Mouse (Mus musculus) hindbrain, embryonic 12.5 days (tissue): ENCODE measurements around the gene Ccnb1ip1. TPM values are rescaled to one million over a fixed set of nuclear protein-coding genes. Genes with fewer than 3 reads are reported as not detected.
"Not testable (repeated sequence)": the region's sequence is repeated elsewhere in the genome, so short reads cannot be mapped to it uniquely, and the experiment has no call there.

ENCODE experiments used
- ATAC-seq: fragments of 200-750 bp; cut with Nextera tagmentation; 2 replicates; pipeline ENCODE4 v1.8.0; 2017; ENCODE audit warnings: moderate TSS enrichment; ENCODE audit not compliant: low FRiP score
- H3K27ac ChIP-seq: fragments of 300-500 bp; sonication (generic); 2 replicates; pipeline ENCODE4 v1.5.1; 2016; ENCODE audit warnings: mild to moderate bottlenecking
- H3K27me3 ChIP-seq: fragments of 300-500 bp; sonication (generic); 2 replicates; pipeline ENCODE4 v1.6.1; 2016; ENCODE audit warnings: mild to moderate bottlenecking
- H3K36me3 ChIP-seq: fragments of 300-500 bp; sonication (generic); 2 replicates; pipeline ENCODE4 v1.6.1; 2016; ENCODE audit warnings: mild to moderate bottlenecking
- H3K4me1 ChIP-seq: fragments of 300-500 bp; sonication (generic); 2 replicates; pipeline ENCODE4 v1.6.1; 2016
- H3K4me2 ChIP-seq: fragments of 300-500 bp; sonication (generic); replicated peaks from 2 replicates; pipeline ENCODE4 v1.6.1; 2016; ENCODE audit warnings: mild to moderate bottlenecking
- H3K4me3 ChIP-seq: fragments of 300-500 bp; sonication (generic); 2 replicates; pipeline ENCODE4 v1.5.1; 2016; ENCODE audit warnings: mild to moderate bottlenecking
- H3K9ac ChIP-seq: fragments of 300-500 bp; sonication (generic); 2 replicates; pipeline ENCODE4 v1.6.1; 2016; ENCODE audit warnings: mild to moderate bottlenecking, moderate library complexity
- H3K9me3 ChIP-seq: fragments of 300-500 bp; sonication (generic); replicated peaks from 2 replicates; pipeline ENCODE4 v1.6.1; 2016; ENCODE audit warnings: mild to moderate bottlenecking
- WGBS: fragments of 180-500 bp; shearing (Covaris S2); methylation state at CpG from one replicate; pipeline ENCODE4 v1.1.7; 2016; 5-methylcytosine and 5-hydroxymethylcytosine counted together
- polyA plus RNA-seq: library from polyadenylated mRNA; unstranded; fragments of >200 nt; fragmentation: Nextera tagmentation; extraction: Ambion mirVana; gene quantifications from 2 replicates; pipeline ENCODE4 v1.2.1, GENCODE M21; 2016

Ccnb1ip1 gene
- polyA plus RNA-seq = 0.46 TPM in 1 of 2 replicates, not detected in the other

DNA sequence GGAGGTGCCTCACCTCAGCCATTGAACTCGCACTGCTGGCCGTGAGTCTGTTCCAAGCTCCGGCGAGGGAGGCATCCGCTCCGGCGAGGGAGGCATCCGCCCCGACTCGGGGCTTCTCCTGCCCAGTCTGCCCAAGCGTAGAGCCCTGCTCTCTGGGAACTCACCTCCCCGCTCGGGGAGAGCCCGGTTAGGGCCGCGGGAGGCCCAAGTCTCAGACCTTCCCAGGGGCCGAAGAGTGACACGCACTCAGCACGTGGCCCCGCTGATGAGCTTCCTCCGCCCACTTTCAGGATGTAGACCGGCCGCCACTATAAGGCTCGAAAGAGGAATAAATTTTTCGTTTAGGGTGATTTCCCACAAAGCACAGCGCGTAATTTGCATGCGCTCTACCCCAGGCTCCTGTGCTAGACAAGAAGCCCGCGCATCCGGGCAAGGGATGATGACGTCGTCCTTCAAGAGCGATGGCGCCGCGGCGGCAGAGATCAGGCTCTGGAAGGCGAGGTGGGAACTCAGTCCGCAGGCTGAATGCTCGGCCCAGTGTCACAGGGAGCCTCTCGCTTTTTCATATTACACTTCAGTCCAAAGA lies at the start of gene Ccnb1ip1, which contains the start of gene Parp2:
Gene Ccnb1ip1, minus strand, starts transcription at position 246 of the 586 bp plus-strand sequence.
Gene Parp2, plus strand, starts transcription at position 355 of the 586 bp plus-strand sequence.
- H3K36me3 ChIP-seq = peaks cover 20% of the 10 kb centered on the region
- peaks cover 3% of the 10 kb centered on the region for H3K4me1 ChIP-seq
- peak; percentile 98 for ATAC-seq
- H3K27ac ChIP-seq = peak within 1 kb of the TSS; percentile 88
- peak within 1 kb of the TSS; percentile 49 for H3K4me3 ChIP-seq
- no peaks in the 10 kb centered on the region for H3K9me3 ChIP-seq
- H3K27me3 ChIP-seq = no peaks in the 10 kb centered on the region
- peak within 1 kb of the TSS; percentile 58 for H3K4me2 ChIP-seq
- WGBS = under 1% methylated on average over 42 of the region's 42 CpGs
- peak within 1 kb of the TSS; percentile 73 for H3K9ac ChIP-seq

DNA sequence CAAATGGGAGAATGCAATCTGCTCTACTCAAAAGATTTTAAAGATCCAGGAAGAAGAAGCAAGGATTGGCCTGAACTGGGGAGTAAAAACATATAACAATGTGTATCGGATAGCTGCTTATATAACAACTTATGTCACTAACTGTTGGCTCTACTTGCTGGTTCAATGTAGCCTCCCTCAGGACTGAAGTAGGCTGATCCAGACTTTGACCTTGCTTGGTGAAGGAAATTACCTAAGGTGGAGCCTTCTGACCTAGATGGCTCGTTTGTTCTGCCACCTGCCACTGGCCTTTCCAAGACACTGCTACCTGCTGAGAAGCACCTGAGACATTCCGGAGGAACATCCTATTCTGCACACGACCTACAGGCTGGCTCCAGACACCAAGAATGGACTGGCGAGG lies 48.3 kb upstream of the Ccnb1ip1 start:
- H3K9me3 ChIP-seq = no peaks in the 10 kb centered on the region
- H3K4me2 ChIP-seq = no peak overlapping the region
- H3K36me3 ChIP-seq = peaks cover 7% of the 10 kb centered on the region; the same call in 1 of the 2 replicates
- no peaks in the 10 kb centered on the region for H3K4me1 ChIP-seq
- H3K9ac ChIP-seq = no peak overlapping the region
- no peak overlapping the region for H3K27ac ChIP-seq
- no peaks in the 10 kb centered on the region for H3K27me3 ChIP-seq
- H3K4me3 ChIP-seq = no peak overlapping the region
- no peak for ATAC-seq
- 92% methylated on average over 5 of the region's 5 CpGs for WGBS

GRCm38 (mm10) chr14:50837236-50837635 lies 29.7 kb upstream of the Ccnb1ip1 start:
- H3K9me3 ChIP-seq = no peaks in the 10 kb centered on the region
- H3K36me3 ChIP-seq = no peaks in the 10 kb centered on the region
- ATAC-seq = no peak

GRCm38 (mm10) chr14:50834435-50834834 lies 26.9 kb upstream of the Ccnb1ip1 start:
- no peaks in the 10 kb centered on the region for H3K4me1 ChIP-seq
- ATAC-seq = no peak
- no peaks in the 10 kb centered on the region for H3K9me3 ChIP-seq
- H3K4me3 ChIP-seq = no peak overlapping the region
- H3K27me3 ChIP-seq = no peaks in the 10 kb centered on the region
- no peak overlapping the region for H3K9ac ChIP-seq
- 0 out of 2 replicates have a peak, but pooled peaks cover 7% of the 10 kb centered on the region for H3K36me3 ChIP-seq
- H3K27ac ChIP-seq = no peak overlapping the region
- WGBS = 46% methylated on average over 2 of the region's 2 CpGs
- H3K4me2 ChIP-seq = no peak overlapping the region

More at GRCm38 (mm10) chr14:50837236-50837635, 29.7 kb upstream of the Ccnb1ip1 start:
- H3K4me2 ChIP-seq = no peak overlapping the region
- H3K27me3 ChIP-seq = no peaks in the 10 kb centered on the region
- no peak overlapping the region for H3K9ac ChIP-seq
- H3K4me3 ChIP-seq = no peak overlapping the region
- no peak overlapping the region for H3K27ac ChIP-seq
- no peaks in the 10 kb centered on the region for H3K4me1 ChIP-seq
- 66% methylated on average over 6 of the region's 6 CpGs for WGBS

- Histone ChIP-seq H3K9me3 (no peaks in the 10 kb centered on the region), H3K9ac (no peak overlapping the region), H3K4me2 (no peak overlapping the region), H3K27ac (no peak overlapping the region), H3K4me3 (no peak overlapping the region), H3K36me3 (0 out of 2 replicates have a peak, but pooled peaks cover 7% of the 10 kb centered on the region), H3K27me3 (no peaks in the 10 kb centered on the region), H3K4me1 (no peaks in the 10 kb centered on the region)
- ATAC-seq = no peak
- 85% methylated on average over 10 of the region's 10 CpGs for WGBS
Measured at GRCm38 (mm10) chr14:50833964-50834363, 26.4 kb upstream of the Ccnb1ip1 start.

GRCm38 (mm10) chr14:50829878-50830277 lies 22.3 kb upstream of the Ccnb1ip1 start:
- H3K36me3 ChIP-seq = 0 out of 2 replicates have a peak, but pooled peaks cover 7% of the 10 kb centered on the region
- no peaks in the 10 kb centered on the region for H3K27me3 ChIP-seq
- H3K4me1 ChIP-seq = no peaks in the 10 kb centered on the region
- 77% methylated on average over 3 of the region's 3 CpGs for WGBS
- no peak overlapping the region for H3K9ac ChIP-seq
- H3K27ac ChIP-seq = no peak overlapping the region
- ATAC-seq = no peak
- H3K4me2 ChIP-seq = no peak overlapping the region
- no peak overlapping the region for H3K4me3 ChIP-seq
- no peaks in the 10 kb centered on the region for H3K9me3 ChIP-seq

- Histone ChIP-seq H3K4me3 (no peak overlapping the region), H3K9me3 (no peaks in the 10 kb centered on the region), H3K27me3 (no peaks in the 10 kb centered on the region), H3K27ac (no peak overlapping the region), H3K9ac (no peak overlapping the region), H3K4me1 (no peaks in the 10 kb centered on the region), H3K4me2 (no peak overlapping the region), H3K36me3 (peaks cover 32% of the 10 kb centered on the region)
- 84% methylated on average over 4 of the region's 4 CpGs for WGBS
- no peak for ATAC-seq
Measured at GRCm38 (mm10) chr14:50826579-50826978, 19.0 kb upstream of the Ccnb1ip1 start.

DNA sequence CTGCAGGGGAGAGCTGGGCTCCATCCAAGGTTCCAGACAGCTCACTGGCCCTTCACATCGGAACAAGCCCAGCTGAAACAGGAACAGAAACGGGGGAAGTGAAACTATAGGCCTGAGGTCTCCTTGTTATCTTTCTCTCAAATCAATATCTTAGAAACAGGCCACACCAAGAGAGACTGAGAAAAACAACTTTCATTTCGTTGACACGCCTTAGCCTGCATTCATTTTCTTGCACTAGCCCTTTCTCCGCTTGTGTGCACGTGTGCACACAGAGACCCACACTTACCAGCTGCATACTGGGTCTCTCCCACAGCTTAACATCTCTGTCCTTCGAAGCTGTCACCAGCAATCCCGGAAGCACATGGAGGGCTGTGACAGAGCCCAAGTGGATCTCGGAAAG lies 16.7 kb upstream of the Ccnb1ip1 start:
- no peak overlapping the region for H3K4me3 ChIP-seq
- H3K36me3 ChIP-seq = peaks cover 49% of the 10 kb centered on the region
- H3K4me1 ChIP-seq = no peaks in the 10 kb centered on the region
- no peak for ATAC-seq
- no peak overlapping the region for H3K9ac ChIP-seq
- no peak overlapping the region for H3K27ac ChIP-seq
- no peaks in the 10 kb centered on the region for H3K27me3 ChIP-seq
- no peak overlapping the region for H3K4me2 ChIP-seq
- 91% methylated on average over 9 of the region's 9 CpGs for WGBS
- H3K9me3 ChIP-seq = no peaks in the 10 kb centered on the region

DNA sequence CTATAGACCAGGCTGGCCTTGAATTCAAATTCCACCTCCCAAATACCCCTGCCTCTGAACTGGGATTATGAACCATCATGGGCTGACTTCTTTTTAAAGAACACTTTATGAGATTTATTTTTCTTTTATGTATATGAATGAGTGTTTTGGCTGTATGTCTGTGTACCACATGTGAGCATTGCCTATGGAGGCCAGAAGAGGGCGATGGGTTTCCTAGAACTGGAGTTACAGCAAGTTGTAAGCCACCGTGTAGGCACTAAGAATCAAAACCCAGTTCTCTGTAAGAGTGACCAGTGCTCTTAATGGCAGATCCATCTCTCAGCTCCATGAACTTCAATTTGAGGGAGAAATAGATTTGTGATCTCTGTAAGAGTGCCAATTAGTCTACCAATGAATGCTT lies 15.7 kb upstream of the Ccnb1ip1 start:
- WGBS = 81% methylated on average over 2 of the region's 2 CpGs
- no peak overlapping the region for H3K4me2 ChIP-seq
- no peaks in the 10 kb centered on the region for H3K4me1 ChIP-seq
- no peaks in the 10 kb centered on the region for H3K27me3 ChIP-seq
- no peak for ATAC-seq
- no peak overlapping the region for H3K27ac ChIP-seq
- no peak overlapping the region for H3K9ac ChIP-seq
- no peak overlapping the region for H3K4me3 ChIP-seq
- H3K36me3 ChIP-seq = peaks cover 54% of the 10 kb centered on the region
- H3K9me3 ChIP-seq = no peaks in the 10 kb centered on the region

- Histone ChIP-seq H3K9me3 (no peaks in the 10 kb centered on the region), H3K27me3 (no peaks in the 10 kb centered on the region), H3K36me3 (peaks cover 48% of the 10 kb centered on the region), H3K9ac (no peak overlapping the region), H3K4me1 (peaks cover 3% of the 10 kb centered on the region), H3K27ac (no peak overlapping the region), H3K4me3 (no peak overlapping the region), H3K4me2 (no peak overlapping the region)
- ATAC-seq = no peak
- WGBS = 91% methylated on average over 2 of the region's 2 CpGs
Measured at GRCm38 (mm10) chr14:50813060-50813459, 5.5 kb upstream of the Ccnb1ip1 start.

- H3K27me3 ChIP-seq, ATAC-seq, H3K4me1 ChIP-seq, H3K9me3 ChIP-seq, H3K4me3 ChIP-seq, H3K27ac ChIP-seq, H3K9ac ChIP-seq: not testable (repeated sequence)
- Histone ChIP-seq H3K4me2 (peak overlapping the region; percentile 58; the same call in 1 of the 2 replicates), H3K36me3 (peaks cover 12% of the 10 kb centered on the region)
- WGBS = 90% methylated on average over 5 of the region's 5 CpGs
Measured at GRCm38 (mm10) chr14:50806469-50806868, 1.1 kb downstream of the Ccnb1ip1 start.

- H3K27ac ChIP-seq = no peak overlapping the region
- no peak overlapping the region for H3K4me2 ChIP-seq
- no peak for ATAC-seq
- WGBS = 73% methylated on average over 13 of the region's 13 CpGs
- H3K9me3 ChIP-seq = no peaks in the 10 kb centered on the region
- H3K27me3 ChIP-seq = no peaks in the 10 kb centered on the region
- H3K4me3 ChIP-seq = no peak overlapping the region
- no peak overlapping the region for H3K9ac ChIP-seq
- H3K36me3 ChIP-seq = no peaks in the 10 kb centered on the region
- H3K4me1 ChIP-seq = peaks cover 3% of the 10 kb centered on the region
Measured at GRCm38 (mm10) chr14:50804683-50805082, 2.8 kb downstream of the Ccnb1ip1 start.
